Mouse (Mus musculus) ES-Bruce4 (cell line): ENCODE measurements around the gene Surf2. TPM values are rescaled to one million over a fixed set of nuclear protein-coding genes. Genes with fewer than 3 reads are reported as not detected.

Source experiments
- H3K27ac ChIP-seq: 2 replicates; pipeline ENCODE4 v1.5.1; 2012; ENCODE audit warnings: low read length, inconsistent platforms; ENCODE audit not compliant: insufficient read depth
- H3K27me3 ChIP-seq: 2 replicates; pipeline ENCODE4 v1.6.1; 2012; ENCODE audit warnings: mild to moderate bottlenecking, low read length, inconsistent platforms; ENCODE audit not compliant: control insufficient read depth, poor library complexity, insufficient read depth, severe bottlenecking
- H3K36me3 ChIP-seq: 2 replicates; pipeline ENCODE4 v1.6.1; 2012; ENCODE audit warnings: inconsistent platforms, mild to moderate bottlenecking, low read length, moderate library complexity; ENCODE audit not compliant: control insufficient read depth, poor library complexity, insufficient read depth, severe bottlenecking
- H3K4me1 ChIP-seq: one replicate; pipeline ENCODE4 v1.8.1; 2011; ENCODE audit warnings: low read length; ENCODE audit not compliant: control insufficient read depth, insufficient read depth
- H3K4me3 ChIP-seq: 2 replicates; pipeline ENCODE4 v1.5.1; 2011; ENCODE audit warnings: low read depth, mild to moderate bottlenecking, low read length
- H3K9ac ChIP-seq: 2 replicates; pipeline ENCODE4 v1.6.1; 2012; ENCODE audit warnings: low read depth, mild to moderate bottlenecking, inconsistent platforms; ENCODE audit not compliant: poor library complexity, severe bottlenecking
- H3K9me3 ChIP-seq: replicated peaks from 2 replicates; pipeline ENCODE4 v1.6.1; 2012; ENCODE audit warnings: mild to moderate bottlenecking, low read length, inconsistent platforms; ENCODE audit not compliant: control insufficient read depth, poor library complexity, insufficient read depth, severe bottlenecking
- CTCF ChIP-seq: IDR thresholded peaks from one replicate; pipeline ENCODE4 v1.8.1; 2011; ENCODE audit warnings: low read depth, low read length
- EP300 ChIP-seq: IDR thresholded peaks from 2 replicates; pipeline ENCODE4 v1.6.1; 2011; ENCODE audit warnings: low read depth, low read length; ENCODE audit not compliant: insufficient read depth
- POLR2A ChIP-seq: IDR thresholded peaks from one replicate; pipeline ENCODE4 v1.8.1; 2011; ENCODE audit warnings: low read length; ENCODE audit not compliant: insufficient read depth
- polyA plus RNA-seq: library from polyadenylated mRNA; stranded (reverse); fragments of >200 nt; gene quantifications from 2 replicates; pipeline ENCODE4 v1.2.4, GENCODE M21; 2011; ENCODE audit warnings: low read depth; ENCODE audit not compliant: missing spikeins, insufficient read depth, insufficient read length

The Surf2 gene
- polyA plus RNA-seq, 1 experiment, result 62.5 TPM

GRCm38 (mm10) chr2:26921784-26922183 is 5.6 kb downstream of the Surf2 start:
- TF ChIP-seq POLR2A, result no peak
- TF ChIP-seq CTCF, result no peak
- no peak for TF ChIP-seq EP300
- no peak overlapping the region for H3K4me3 ChIP-seq
- H3K9ac ChIP-seq, result no peak overlapping the region
- H3K4me1 ChIP-seq, result no peaks in the 10 kb centered on the region
- peaks cover 54% of the 10 kb centered on the region for H3K36me3 ChIP-seq
- H3K9me3 ChIP-seq, result no peaks in the 10 kb centered on the region
- no peaks in the 10 kb centered on the region for H3K27me3 ChIP-seq
- H3K27ac ChIP-seq, result no peak overlapping the region

GRCm38 (mm10) chr2:26927745-26928476 is 11.7 kb downstream of the Surf2 start:
- Histone ChIP-seq H3K36me3 (peaks cover 17% of the 10 kb centered on the region), H3K4me3 (no peak overlapping the region), H3K9ac (no peak overlapping the region), H3K27ac (no peak overlapping the region), H3K4me1 (no peaks in the 10 kb centered on the region), H3K27me3 (no peaks in the 10 kb centered on the region), H3K9me3 (no peaks in the 10 kb centered on the region)
- TF ChIP-seq CTCF (no peak), EP300 (no peak), POLR2A (no peak)

- H3K9ac ChIP-seq, result no peak overlapping the region
- no peaks in the 10 kb centered on the region for H3K4me1 ChIP-seq
- H3K27me3 ChIP-seq, result no peaks in the 10 kb centered on the region
- TF ChIP-seq EP300 (no peak), CTCF (peak; percentile 13)
- no peak overlapping the region for H3K27ac ChIP-seq
- no peak overlapping the region for H3K4me3 ChIP-seq
- no peaks in the 10 kb centered on the region for H3K9me3 ChIP-seq
- peaks cover 7% of the 10 kb centered on the region; the same call in 1 of the 2 replicates for H3K36me3 ChIP-seq
Observed at GRCm38 (mm10) chr2:26930390-26930789, 14.2 kb downstream of the Surf2 start.

- no peak overlapping the region for H3K27ac ChIP-seq
- no peaks in the 10 kb centered on the region for H3K4me1 ChIP-seq
- no peaks in the 10 kb centered on the region for H3K9me3 ChIP-seq
- H3K4me3 ChIP-seq, result peak overlapping the region; percentile 88
- no peaks in the 10 kb centered on the region for H3K27me3 ChIP-seq
- no peaks in the 10 kb centered on the region; the same call in 1 of the 2 replicates for H3K36me3 ChIP-seq
- TF ChIP-seq EP300 (no peak), CTCF (no peak), POLR2A (no peak)
- H3K9ac ChIP-seq, result peak overlapping the region; percentile 90
Observed at GRCm38 (mm10) chr2:26932473-26933303, 16.5 kb downstream of the Surf2 start.

- H3K4me3 ChIP-seq, result peak within 1 kb of the TSS; percentile 88
- no peaks in the 10 kb centered on the region for H3K9me3 ChIP-seq
- H3K4me1 ChIP-seq, result no peaks in the 10 kb centered on the region
- TF ChIP-seq POLR2A, result peak; percentile 67
- no peak for TF ChIP-seq EP300
- TF ChIP-seq CTCF, result no peak
- H3K27me3 ChIP-seq, result no peaks in the 10 kb centered on the region
- H3K9ac ChIP-seq, result peak within 1 kb of the TSS; percentile 90
- H3K36me3 ChIP-seq, result no peaks in the 10 kb centered on the region
- H3K27ac ChIP-seq, result 0 out of 2 replicates have a peak within 1 kb of the TSS, but pooled peaks have one; percentile 8
Observed at GRCm38 (mm10) chr2:26933304-26934055, 17.3 kb downstream of the Surf2 start, which contains the start of the genes Surf4 and Stkld1. Gene Surf4 (minus strand): TSS chr2:26933928. Gene Stkld1 (plus strand): TSS chr2:26934047.
